Mouse (Mus musculus) hindlimb bud, embryonic 11.5 days (tissue): ENCODE data around the gene Defb43.

ENCODE experiments used
- DNase-seq: peaks from one replicate; pipeline ENCODE4 v3.0.0-alpha.2; 2012; ENCODE audit warnings: low read depth, low spot score; ENCODE audit errors: extremely low spot score

Defb43 gene

GRCm38 (mm10) chr14:63011471-63011870 lies at the start of gene Defb43:
Gene Defb43 (plus strand): TSS chr14:63011771.
- no peak for DNase-seq

- DNase-seq = no peak
These were observed 47.9 kb upstream of the Defb43 start for GRCm38 (mm10) chr14:62963632-62964031.

- DNase-seq = no peak
These were observed 46.2 kb upstream of the Defb43 start for GRCm38 (mm10) chr14:62965342-62965741.

- no peak for DNase-seq
These were observed 45.6 kb upstream of the Defb43 start for GRCm38 (mm10) chr14:62965811-62966520.

GRCm38 (mm10) chr14:62975046-62975445 lies 36.5 kb upstream of the Defb43 start:
- peak; percentile 41 for DNase-seq

- no peak for DNase-seq
These were observed 31.8 kb upstream of the Defb43 start for GRCm38 (mm10) chr14:62979815-62980214.

- DNase-seq = no peak
These were observed 27.2 kb upstream of the Defb43 start, which contains the start of gene Defb48 for GRCm38 (mm10) chr14:62984410-62984809. Gene Defb48 (minus strand): TSS chr14:62984510.

- DNase-seq = no peak
These were observed 20.3 kb upstream of the Defb43 start for GRCm38 (mm10) chr14:62991271-62991670.

GRCm38 (mm10) chr14:62991849-62992510 lies 19.6 kb upstream of the Defb43 start:
- no peak for DNase-seq

GRCm38 (mm10) chr14:62997777-62998176 lies 13.8 kb upstream of the Defb43 start, which contains the start of gene Defb47:
Gene Defb47 (plus strand): TSS chr14:62998077.
- DNase-seq = no peak

- no peak for DNase-seq
These were observed 12.6 kb upstream of the Defb43 start for GRCm38 (mm10) chr14:62998977-62999376.

- no peak for DNase-seq
These were observed 9.0 kb upstream of the Defb43 start for GRCm38 (mm10) chr14:63002588-63002987.

- no peak for DNase-seq
These were observed 1.5 kb downstream of the Defb43 start for GRCm38 (mm10) chr14:63013082-63013481.

GRCm38 (mm10) chr14:63014667-63015066 lies 3.1 kb downstream of the Defb43 start:
- DNase-seq = no peak

GRCm38 (mm10) chr14:63020524-63021156 lies 9.1 kb downstream of the Defb43 start:
- DNase-seq = no peak

- DNase-seq = no peak
These were observed 35.1 kb downstream of the Defb43 start, which contains the start of gene Defb42 for GRCm38 (mm10) chr14:63046691-63047090. Gene Defb42 (plus strand): TSS chr14:63046991.

GRCm38 (mm10) chr14:63049910-63050370 lies 38.4 kb downstream of the Defb43 start, which contains the start of gene Defb30:
Gene Defb30 (minus strand): TSS chr14:63049960.
- DNase-seq = no peak

- peak; percentile 24 for DNase-seq
These were observed 39.2 kb downstream of the Defb43 start for GRCm38 (mm10) chr14:63050769-63051168.

GRCm38 (mm10) chr14:63054729-63055128 lies 43.2 kb downstream of the Defb43 start:
- DNase-seq = no peak

GRCm38 (mm10) chr14:63060361-63060760 lies 48.8 kb downstream of the Defb43 start:
- DNase-seq = no peak

GRCm38 (mm10) chr14:63062184-63062583 lies 50.6 kb downstream of the Defb43 start:
- no peak for DNase-seq

- DNase-seq = no peak
These were observed 53.8 kb downstream of the Defb43 start for GRCm38 (mm10) chr14:63065391-63065790.
